Comparison of ENCODE assay signal across 12 mouse cellular contexts in genomic region chr3:51868857-51869256, GRCm38 (mm10).
DNase-seq lines count a peak whose midpoint lies in the region; ATAC-seq and TF ChIP-seq lines count a peak whose summit lies in the region.
"Had no signal": no experiment of that assay in that cellular context is flagged by ENCODE, and none has a peak within 500 bp of the region (broad histone marks: within the 10 kb centered on the region; RNA-seq: fewer than 3 reads in every experiment).

No protein-coding gene starts in this region.

- H3K36me3 ChIP-seq in kidney, embryonic 15.5 days: no peaks in the 10 kb centered on the region
- no peaks in the 10 kb centered on the region for H3K36me3 ChIP-seq in forebrain, embryonic 15.5 days
- H3K36me3 ChIP-seq in hindbrain, postnatal 0 days (ENCODE audit: insufficient read depth, low read length): no peaks in the 10 kb centered on the region
- H3K36me3 ChIP-seq in midbrain, postnatal 0 days (ENCODE audit: insufficient read depth, low read length): 0 out of 2 replicates have a peak, but pooled peaks cover 3% of the 10 kb centered on the region
- H3K36me3 ChIP-seq: limb, embryonic 10.5 days had no signal

- no peak for ATAC-seq in kidney, embryonic 15.5 days (replicated peaks; ENCODE audit: low FRiP score)
- ATAC-seq in forebrain, embryonic 15.5 days (replicated peaks): no peak
- no peak for ATAC-seq in hindbrain, postnatal 0 days
- no peak for ATAC-seq in midbrain, postnatal 0 days (ENCODE audit: low FRiP score)
- ATAC-seq: inflammation-experienced regulatory T-cells, adult 6 months had no signal

- H3K27me3 ChIP-seq in kidney, embryonic 15.5 days: no peaks in the 10 kb centered on the region
- no peaks in the 10 kb centered on the region for H3K27me3 ChIP-seq in forebrain, embryonic 15.5 days
- H3K27me3 ChIP-seq in hindbrain, postnatal 0 days (ENCODE audit: insufficient read depth, low read length): no peaks in the 10 kb centered on the region
- no peaks in the 10 kb centered on the region for H3K27me3 ChIP-seq in midbrain, postnatal 0 days (ENCODE audit: insufficient read depth, low read length)

- TF ChIP-seq CTCF in hindbrain, postnatal 0 days (IDR thresholded peaks at IDR 0.05; ENCODE audit: low read depth): no peak
- TF ChIP-seq CTCF in midbrain, postnatal 0 days (IDR thresholded peaks at IDR 0.05): no peak

- no peaks in the 10 kb centered on the region for H3K9me3 ChIP-seq in kidney, embryonic 15.5 days (replicated peaks)
- no peaks in the 10 kb centered on the region for H3K9me3 ChIP-seq in forebrain, embryonic 15.5 days
- H3K9me3 ChIP-seq in hindbrain, postnatal 0 days (ENCODE audit: low read length): no peaks in the 10 kb centered on the region
- no peaks in the 10 kb centered on the region for H3K9me3 ChIP-seq in midbrain, postnatal 0 days (ENCODE audit: low read length)
- H3K9me3 ChIP-seq: limb, embryonic 10.5 days had no signal

- WGBS in kidney, embryonic 15.5 days: 18% methylated on average over 5 of the region's 5 CpGs
- 46% methylated on average over 5 of the region's 5 CpGs for WGBS in forebrain, embryonic 15.5 days
- WGBS in hindbrain, postnatal 0 days: 25% methylated on average over 5 of the region's 5 CpGs
- 15% methylated on average over 5 of the region's 5 CpGs for WGBS in midbrain, postnatal 0 days

- no peak overlapping the region for H3K4me2 ChIP-seq in kidney, embryonic 15.5 days
- no peak overlapping the region for H3K4me2 ChIP-seq in forebrain, embryonic 15.5 days (replicated peaks)
- 0 out of 2 replicates have a peak overlapping the region, but pooled peaks have one; percentile 13 for H3K4me2 ChIP-seq in hindbrain, postnatal 0 days (ENCODE audit: low read depth, low read length)
- peak overlapping the region; percentile 2; the same call in 1 of the 2 replicates for H3K4me2 ChIP-seq in midbrain, postnatal 0 days (ENCODE audit: low read depth, low read length, poor library complexity, severe bottlenecking)

- peaks cover 46% of the 10 kb centered on the region for H3K4me1 ChIP-seq in kidney, embryonic 15.5 days
- H3K4me1 ChIP-seq in forebrain, embryonic 15.5 days: peaks cover 23% of the 10 kb centered on the region
- H3K4me1 ChIP-seq in hindbrain, postnatal 0 days (ENCODE audit: insufficient read depth, low read length): peaks cover 24% of the 10 kb centered on the region
- H3K4me1 ChIP-seq in midbrain, postnatal 0 days (ENCODE audit: insufficient read depth, low read length): peaks cover 16% of the 10 kb centered on the region

- H3K9ac ChIP-seq in kidney, embryonic 15.5 days: no peak overlapping the region
- H3K9ac ChIP-seq in forebrain, embryonic 15.5 days (replicated peaks): no peak overlapping the region
- H3K9ac ChIP-seq in hindbrain, postnatal 0 days (replicated peaks; ENCODE audit: low read length): no peak overlapping the region
- H3K9ac ChIP-seq in midbrain, postnatal 0 days (replicated peaks; ENCODE audit: low read length, poor library complexity, severe bottlenecking): 0 out of 2 replicates have a peak overlapping the region, but pooled peaks have one; percentile 24

- H3K27ac ChIP-seq in kidney, embryonic 15.5 days: peak overlapping the region; percentile 58
- H3K27ac ChIP-seq in forebrain, embryonic 15.5 days (replicated peaks): peak overlapping the region; percentile 44
- H3K27ac ChIP-seq in hindbrain, postnatal 0 days: peak overlapping the region; percentile 66; the same call in 1 of the 2 replicates
- H3K27ac ChIP-seq in midbrain, postnatal 0 days (ENCODE audit: low read depth, low read length): peak overlapping the region; percentile 59
- H3K27ac ChIP-seq: limb, embryonic 10.5 days had no signal

- no peak overlapping the region for H3K4me3 ChIP-seq in kidney, embryonic 15.5 days (replicated peaks)
- H3K4me3 ChIP-seq in forebrain, embryonic 15.5 days: no peak overlapping the region
- no peak overlapping the region for H3K4me3 ChIP-seq in hindbrain, postnatal 0 days (ENCODE audit: low read length)
- no peak overlapping the region for H3K4me3 ChIP-seq in midbrain, postnatal 0 days (ENCODE audit: low read depth, low read length)
- H3K4me3 ChIP-seq: limb, embryonic 10.5 days had no signal

- no peak for DNase-seq in kidney, postnatal 36 days
- DNase-seq in hindbrain, postnatal 0 days (ENCODE audit: low spot score): no peak
- no peak for DNase-seq in midbrain, postnatal 0 days (ENCODE audit: low spot score)
- no peak for DNase-seq in adrenal gland, postnatal 4 days (ENCODE audit: low spot score in 2 of 2)
- no peak for DNase-seq in ovary, adult 18-20 months (ENCODE audit: low spot score)
- DNase-seq in embryo, embryonic 9.5 days (ENCODE audit: extremely low spot score): no peak
- DNase-seq: adrenal gland, postnatal 25 days; gastrocnemius, postnatal 10 days had no signal

Comparison
In these comparisons a context has a peak if more than half of its experiments do, and no peak if none do; other contexts are left out.
1. H3K4me2 ChIP-seq: peak in hindbrain, postnatal 0 days (single experiment) and midbrain, postnatal 0 days (single experiment); none in kidney, embryonic 15.5 days (single experiment) and forebrain, embryonic 15.5 days (single experiment).
2. Peak in every context shown above with its lines, with median percentiles within 50 percentile points of each other: H3K27ac ChIP-seq.